Mouse (Mus musculus) thymus, postnatal 0 days (tissue): Measurements from ENCODE around the gene Ikzf3. TPM values are rescaled to one million over a fixed set of nuclear protein-coding genes. Genes with fewer than 3 reads are reported as not detected.

Source experiments
- DNase-seq: peaks from one replicate; pipeline ENCODE4 v3.0.0-alpha.2; 2015; ENCODE audit warnings: low spot score
- polyA plus RNA-seq: library from polyadenylated mRNA; unstranded; fragments of >200 nt; fragmentation: Nextera tagmentation; extraction: Ambion mirVana; gene quantifications from 2 replicates; pipeline ENCODE4 v1.2.1, GENCODE M21; 2015

Gene Ikzf3
- polyA plus RNA-seq, 1 experiment from 2014 or later: 59.5 TPM

DNA sequence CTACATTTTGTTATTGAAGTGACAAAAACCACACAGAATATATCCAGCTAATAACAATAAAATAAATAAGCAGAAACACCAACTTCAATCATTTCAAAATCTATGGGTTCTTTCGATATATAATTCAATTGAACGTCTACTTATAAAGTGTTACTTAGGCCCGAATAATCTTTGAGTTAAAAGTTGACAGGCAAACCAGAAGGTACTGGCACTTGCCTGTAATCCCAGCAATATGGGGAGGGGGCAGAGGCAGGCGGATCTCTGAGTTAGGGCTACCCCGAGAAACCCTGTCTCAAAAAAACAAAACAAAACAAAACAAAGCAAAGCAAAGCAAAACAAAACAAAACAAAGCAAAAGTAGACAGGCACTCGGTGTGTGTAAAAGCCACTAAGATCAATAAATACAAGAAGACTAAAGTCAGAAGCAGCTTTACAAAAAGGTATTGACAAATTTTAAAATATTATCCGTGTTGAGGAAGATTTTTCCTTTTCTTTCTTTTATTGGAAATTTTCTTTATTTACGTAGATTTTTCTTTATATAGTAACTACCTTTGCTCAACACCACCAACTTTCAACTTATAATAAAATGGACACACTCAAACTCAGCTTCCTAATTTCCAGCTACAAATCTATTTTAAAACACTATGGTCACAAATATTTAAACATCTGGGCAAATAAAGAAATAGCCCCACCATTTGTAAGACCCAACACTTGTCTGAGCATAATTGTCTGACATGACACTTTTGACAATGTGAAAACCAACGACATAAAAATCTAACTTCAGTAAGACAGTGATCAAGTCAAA, 70.0 kb downstream of the Ikzf3 start:
- no peak for DNase-seq

DNA sequence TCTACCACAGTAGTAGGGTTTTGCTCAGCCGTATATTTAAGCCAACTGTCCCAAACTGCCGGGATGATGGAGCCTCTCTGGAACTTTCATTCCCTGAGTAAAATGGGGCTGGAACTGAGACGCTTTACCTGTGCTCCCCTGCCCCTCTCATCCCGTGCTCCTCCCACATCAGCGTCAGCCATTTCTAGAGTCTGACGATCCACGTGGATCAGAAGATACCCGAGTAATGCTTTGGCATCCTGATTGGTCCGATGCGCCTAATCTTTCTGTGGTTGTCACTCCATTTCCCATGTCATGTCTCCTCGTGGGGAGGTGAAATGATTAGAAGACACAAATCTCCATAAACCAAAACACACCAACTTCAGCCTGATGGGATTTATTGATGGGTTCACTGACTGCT, 70.9 kb downstream of the Ikzf3 start:
- DNase-seq: no peak

DNA sequence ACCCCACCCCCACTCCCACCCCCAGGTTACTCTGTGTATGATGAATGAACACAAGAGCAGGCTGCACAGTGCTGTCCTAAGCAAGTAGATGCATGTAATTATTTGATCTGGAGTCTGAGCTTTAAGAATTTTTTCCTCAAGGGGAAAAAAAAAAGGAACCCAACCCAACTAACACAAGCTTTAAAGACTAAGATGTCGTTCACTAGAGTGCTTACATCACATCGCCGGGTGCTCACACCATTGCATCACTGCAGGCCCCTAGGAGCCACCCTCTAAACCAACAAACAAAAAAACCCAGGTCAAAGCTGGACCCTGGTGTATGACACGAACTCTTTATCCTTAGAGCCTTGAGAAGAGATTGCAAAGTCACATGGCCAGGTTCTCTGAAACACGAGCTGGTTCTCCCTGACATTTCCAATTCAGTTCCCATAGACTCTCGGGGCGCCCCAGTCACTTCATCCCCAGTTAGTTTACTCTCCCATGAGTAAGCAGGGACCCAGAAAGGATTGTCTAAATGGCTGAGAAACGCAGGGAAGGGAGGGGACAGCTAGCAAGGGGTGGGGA, 71.8 kb downstream of the Ikzf3 start:
- no peak for DNase-seq

DNA sequence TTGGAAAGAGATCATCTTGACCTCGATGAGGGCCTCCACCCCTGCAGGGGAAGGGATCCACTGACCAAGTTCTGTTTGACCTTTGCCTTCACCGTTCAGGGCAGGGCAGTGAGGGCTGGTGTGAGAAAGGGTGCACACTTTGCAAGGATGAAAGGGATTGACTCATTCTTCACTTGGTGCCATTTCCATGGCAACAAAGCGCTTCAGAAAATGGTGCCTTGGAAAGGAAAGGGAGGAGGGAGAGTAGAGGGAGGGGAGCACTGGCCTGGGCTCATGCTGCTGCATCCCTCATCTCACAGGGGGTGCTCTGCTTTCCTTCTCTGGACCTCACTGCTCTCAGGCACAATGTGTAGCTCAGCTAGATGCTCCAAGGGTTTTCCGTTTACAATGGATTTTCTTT, 73.1 kb downstream of the Ikzf3 start:
- no peak for DNase-seq

DNA sequence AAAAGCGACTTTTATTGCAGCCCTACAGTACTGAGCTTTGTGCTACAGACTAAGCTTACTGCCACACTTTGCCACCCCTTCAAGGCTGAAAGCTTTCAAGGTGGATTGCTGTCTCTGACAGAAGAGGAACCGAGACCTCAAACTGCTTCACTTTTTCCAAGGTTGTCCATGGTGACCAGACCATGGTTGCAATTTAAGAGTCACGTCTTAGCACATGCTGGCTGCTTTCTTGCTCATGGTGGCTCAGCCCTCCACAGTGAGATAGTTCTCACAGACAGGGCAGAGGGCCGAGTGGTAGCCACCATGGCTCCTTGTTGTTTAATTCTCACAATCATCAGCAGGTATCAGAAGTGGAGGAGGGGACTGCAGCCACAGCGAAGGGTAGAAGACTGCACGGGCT, 75.0 kb downstream of the Ikzf3 start:
- no peak for DNase-seq

DNA sequence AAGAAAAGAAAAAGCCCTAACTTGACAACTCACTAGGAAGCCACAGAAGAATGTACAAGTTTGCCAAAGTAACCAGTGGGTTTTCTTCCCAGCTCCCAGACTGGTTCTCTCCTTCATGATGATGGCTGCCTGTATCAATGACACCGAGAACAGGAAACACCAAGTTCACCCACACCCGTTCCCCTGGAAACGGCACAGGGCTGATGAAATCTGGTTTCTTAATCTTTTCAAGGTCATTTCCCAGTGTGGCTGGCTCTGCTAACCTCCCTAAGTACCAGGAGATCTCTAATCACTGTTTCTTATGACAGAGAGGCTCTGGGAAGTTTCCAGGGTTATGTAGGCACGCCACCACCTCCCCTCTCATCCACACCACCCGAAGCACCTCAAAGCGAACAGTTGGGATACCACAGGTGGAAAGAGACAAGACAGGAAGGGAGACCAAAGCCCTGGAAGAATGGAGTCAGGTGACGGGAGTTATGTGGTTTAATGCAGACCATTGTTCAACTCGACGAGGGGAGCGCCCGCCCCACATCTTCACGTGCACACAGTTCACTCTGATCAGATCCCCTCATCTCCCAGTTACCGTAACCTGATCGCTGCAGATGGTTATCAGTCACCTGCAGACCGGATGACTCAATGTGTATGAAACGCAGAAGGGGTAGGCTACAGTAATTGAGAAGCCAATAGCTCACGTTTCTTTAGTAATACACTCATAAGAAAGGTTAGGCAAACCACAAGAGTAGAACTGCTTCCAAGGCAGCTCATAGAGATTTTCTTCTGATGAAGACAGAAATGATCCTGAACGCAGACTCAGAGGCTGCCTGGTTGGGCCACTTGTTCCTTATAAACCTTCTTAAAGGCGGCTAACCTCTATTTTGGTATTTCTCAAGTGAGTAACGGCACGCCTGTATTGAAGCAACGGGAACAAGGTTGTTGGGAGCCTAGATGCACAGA, 75.8 kb downstream of the Ikzf3 start:
- DNase-seq: peak; percentile 79

DNA sequence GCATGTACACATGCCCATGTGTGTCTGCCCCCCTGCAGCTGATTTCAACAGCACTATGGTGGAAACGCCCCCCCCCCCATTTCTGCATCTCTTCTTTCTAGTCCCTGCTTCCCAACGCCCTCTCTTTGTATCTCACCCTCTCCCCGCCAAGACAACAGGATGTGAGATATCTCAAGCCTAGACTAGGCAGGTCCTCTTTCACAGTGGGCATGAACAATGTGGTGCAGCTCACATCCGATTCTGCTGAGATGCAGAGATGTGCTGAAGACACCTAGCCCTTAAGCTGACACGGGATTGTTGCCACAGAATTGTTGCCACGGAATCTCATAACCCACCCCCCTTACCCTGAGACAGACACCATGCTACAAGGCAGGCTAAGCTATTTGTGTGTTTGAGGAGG, 81.3 kb downstream of the Ikzf3 start:
- DNase-seq: peak; percentile 65

DNA sequence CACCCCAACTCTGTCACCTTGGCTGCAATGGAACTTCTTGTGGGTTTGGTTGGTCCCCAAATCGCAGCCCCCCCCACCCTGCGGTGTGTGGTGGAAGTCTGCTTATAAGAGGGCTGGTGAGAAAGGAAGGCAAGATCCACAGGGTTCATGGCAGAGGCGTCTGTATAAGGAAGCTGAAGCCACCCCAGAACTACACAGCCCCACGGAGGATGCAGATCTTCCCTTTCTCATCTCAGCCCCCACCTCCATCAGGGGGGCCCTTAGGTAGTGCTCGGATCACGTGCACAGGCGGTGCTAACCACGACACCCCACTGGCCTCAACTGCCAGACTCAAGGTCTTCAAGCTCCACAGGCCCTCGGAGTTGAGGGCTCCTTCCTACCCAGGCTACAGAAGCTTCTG, 81.9 kb downstream of the Ikzf3 start:
- peak; percentile 74 for DNase-seq

DNA sequence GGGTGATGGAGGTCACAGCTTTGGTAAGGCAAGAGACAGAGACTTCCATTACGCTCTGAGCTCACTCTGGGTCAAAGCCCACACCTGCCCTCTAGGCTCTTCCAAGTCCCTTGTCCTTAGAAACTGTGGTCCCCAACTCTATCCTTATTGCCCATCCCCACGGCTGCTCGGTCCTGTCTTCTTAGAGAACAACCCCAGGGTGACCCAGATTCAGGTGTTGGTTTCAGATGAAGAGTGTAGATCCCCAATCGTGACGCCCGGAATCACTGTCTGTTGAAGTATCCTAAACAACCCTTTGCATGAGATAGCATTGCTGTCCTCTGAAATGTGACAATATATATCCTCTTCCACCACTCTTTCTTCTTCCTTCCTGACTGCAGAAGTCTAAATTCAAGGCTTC, 83.6 kb downstream of the Ikzf3 start:
- DNase-seq: no peak

DNA sequence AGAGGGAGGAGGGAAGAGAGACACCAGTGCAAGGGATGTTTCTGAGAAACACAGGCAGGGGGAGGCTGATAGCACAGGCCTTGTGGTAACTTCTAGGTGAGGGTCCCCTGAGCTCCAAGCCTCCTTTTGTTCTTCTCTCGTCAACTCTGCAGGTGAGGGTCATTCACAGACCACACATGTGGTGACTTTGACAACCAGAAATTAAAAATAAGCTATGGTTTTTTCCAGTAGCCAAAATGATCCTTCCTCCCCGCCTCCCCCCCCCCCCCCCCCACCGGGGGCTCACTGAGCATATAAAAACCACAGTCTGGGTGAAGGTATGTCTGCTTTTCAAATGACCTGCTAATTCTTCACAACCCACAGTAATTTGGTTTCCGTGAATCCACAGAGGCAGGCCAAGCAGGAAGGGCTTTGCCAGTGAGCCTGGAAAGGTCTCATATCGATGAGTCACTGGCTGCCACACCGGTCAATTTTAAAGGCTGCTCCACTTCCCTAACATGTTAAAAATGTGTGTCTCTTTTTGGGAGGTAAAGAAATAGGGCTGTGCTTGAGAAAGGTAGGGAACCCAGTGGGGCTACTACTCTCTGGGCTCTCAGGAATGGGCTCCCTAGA, 84.6 kb downstream of the Ikzf3 start:
- no peak for DNase-seq

DNA sequence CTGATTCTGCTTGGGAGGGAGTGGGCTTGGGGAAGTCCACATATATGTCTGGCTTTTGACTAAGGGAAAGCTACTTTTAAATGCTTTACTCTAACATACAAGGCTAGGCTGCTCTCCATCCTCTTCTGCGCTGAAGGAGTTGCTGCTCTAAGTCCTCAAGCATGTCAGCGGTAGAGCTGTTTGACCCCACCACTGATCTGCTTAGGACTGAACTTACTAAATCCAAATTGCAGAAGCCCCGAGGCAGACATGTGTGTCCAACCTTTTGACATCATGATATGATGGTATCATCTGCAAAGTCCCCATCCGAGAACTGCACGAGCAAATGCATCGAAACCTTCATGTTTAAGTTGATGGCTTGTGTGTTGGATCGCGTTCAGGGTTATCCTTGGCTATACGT, 86.0 kb downstream of the Ikzf3 start:
- DNase-seq: no peak

DNA sequence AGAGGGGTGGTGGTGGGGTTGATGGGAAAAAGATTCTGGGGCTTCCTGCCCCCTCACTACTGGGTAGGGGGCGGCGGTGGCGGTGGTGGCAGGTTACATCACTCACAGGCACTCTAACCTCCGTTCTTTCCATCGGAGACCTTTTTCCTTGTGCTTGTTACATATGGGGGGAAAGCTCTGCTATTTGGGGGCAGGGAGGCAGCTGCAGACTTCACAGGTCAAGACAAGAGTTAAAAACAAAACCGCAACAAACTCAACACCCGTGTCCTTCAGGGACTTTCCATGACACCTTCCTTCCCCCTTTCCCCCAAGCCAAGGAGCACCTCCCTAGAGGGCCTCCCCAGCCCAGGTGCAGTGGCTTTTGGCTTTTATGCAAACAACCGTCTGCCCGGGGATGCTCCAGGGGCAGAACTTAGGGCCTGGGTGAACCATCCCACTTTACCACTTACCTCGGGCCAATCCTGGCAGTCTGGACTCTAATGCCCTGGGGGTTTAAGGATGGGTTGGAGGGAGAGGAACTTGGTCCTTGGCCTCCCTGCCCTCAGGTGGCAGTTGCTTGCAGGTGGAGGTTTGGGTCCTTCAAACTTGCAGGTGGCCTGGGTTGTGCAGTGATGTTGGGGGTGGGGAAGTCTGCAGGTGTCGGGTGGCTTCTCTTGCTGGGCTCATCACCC, 86.6 kb downstream of the Ikzf3 start:
- peak; percentile 88 for DNase-seq

DNA sequence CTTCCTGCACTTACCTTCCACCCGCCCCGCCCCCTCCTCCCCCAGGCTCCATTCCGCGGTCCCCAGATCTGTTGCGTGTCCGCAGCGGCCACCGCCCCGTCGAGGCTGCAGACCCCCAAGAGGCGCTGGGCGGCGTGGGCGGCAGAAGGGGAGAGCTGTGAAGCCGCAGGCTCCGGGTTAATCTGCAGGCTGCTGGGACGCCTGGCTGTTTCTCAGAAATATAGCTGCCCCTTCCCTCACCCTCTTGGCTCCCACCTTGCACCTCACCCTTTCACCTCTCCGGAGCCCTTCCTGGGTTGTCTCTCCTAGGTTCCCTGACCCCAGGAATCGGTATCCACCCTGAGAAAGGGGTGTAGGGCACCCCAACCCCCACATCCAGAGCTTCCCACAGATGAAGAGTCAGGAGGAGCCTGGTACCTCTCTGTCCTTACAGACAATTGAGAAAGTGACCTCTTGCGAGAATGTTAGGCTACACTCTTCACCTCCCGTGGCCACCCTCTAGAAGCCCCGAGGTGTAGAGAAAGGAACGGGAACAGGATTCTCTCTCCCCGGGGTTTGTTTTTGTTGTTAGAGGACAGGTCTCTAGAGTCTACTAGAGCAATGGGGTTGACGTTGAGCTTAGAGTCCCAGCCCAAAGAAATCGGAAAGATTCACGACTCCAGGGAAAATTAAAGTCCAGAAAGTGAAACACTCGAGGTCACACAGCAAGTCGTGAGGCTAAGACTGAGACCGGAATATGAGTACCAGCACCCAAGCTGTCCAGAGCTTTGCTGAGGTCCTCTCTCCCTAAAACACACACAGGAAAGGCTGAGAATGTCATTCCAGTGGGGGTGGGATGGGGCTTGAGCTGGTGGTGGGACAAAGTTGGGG, 87.5 kb downstream of the Ikzf3 start:
- no peak for DNase-seq

DNA sequence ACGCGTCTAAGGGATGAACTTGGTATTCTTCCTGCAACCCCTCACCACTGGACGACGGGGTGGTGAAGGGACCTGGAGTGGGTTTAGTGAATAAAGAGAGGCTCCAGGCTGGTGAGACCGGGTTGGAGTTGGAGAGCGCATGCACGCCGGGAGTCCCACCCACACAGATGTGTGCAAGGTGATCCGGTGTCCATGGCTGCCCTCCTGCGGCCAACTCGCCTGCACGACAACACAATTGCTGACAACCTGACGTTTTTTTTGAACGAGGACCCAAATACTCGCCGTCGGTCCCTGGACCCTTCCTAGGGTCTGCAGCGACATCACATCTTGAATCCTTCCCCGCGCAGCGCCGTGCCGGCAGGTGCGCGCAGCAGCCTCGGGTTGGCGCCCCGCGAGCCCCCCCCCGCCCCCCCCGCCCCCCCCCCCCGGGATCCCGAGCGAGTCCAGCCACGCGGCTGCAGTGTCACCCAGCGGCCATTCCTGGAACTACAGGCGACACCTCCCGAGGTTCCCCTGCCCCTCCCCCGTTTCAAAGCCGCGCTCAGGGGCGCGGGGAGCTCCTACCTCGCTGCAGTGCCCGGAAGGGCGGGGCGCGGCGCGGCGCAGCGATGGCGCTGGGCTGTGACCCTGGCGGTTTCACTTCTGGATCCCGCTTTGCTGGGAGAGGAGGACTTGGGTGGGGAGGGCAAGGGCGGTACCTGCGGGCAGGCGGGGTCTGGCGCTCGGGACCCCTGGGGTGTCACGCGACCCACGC, 88.3 kb downstream of the Ikzf3 start:
- peak; percentile 98 for DNase-seq

DNA sequence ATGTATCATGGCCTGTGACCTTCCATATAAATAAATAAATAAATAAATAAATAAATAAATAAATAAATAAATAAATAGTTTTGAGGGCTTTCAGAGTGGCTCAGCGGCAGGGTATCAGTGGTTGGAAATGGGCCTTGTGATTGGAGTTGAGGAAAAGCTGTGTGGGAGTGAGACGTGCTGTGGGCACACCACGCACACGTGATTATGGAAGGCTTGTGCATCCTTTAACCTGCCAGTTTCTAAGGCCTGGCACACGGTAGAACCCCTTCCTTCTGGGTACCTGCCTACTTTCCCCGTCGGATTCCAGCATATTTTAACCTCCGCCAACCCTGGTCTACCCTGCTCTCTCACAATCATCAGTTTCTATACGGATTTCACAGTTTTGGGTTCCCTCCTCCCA, 88.9 kb downstream of the Ikzf3 start:
- no peak for DNase-seq

DNA sequence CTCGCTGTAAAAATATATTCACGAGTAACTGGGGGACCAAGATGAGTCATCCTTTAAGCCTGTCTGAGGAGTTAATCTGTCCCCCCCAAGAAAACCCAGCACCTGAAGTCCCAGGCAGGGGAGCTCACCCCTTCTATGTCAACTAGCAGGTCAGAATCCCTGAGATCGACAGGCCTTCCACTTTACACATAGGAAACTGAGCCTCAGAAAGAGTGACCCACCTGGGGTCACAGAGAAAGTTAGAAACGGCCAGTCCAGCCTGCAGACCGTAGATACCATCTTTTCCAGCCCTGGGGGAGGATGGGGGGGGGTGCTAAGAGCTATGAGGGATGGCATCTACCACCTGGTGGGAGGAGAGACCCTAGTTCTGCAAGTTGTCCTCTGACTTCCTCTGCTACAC, 89.3 kb downstream of the Ikzf3 start:
- no peak for DNase-seq

DNA sequence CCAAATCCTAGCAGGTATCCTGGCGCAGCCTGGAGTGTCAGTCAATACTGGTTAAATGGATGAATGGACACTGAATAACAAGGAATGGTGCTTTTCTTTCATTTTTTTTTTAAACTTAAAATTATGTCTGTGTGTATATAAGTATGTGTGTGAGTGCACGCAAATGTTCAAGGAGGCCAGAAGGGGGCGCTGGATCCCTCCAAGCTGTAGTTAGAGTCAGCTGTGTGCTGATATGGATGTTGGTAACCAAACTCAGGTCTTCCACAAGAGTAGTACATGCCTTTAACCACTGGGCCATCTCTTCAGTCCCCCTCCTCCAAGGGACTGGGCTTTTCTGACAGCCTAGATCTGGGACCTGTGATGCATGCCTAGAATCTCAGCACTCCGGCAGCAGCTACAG, 90.3 kb downstream of the Ikzf3 start:
- peak; percentile 49 for DNase-seq

DNA sequence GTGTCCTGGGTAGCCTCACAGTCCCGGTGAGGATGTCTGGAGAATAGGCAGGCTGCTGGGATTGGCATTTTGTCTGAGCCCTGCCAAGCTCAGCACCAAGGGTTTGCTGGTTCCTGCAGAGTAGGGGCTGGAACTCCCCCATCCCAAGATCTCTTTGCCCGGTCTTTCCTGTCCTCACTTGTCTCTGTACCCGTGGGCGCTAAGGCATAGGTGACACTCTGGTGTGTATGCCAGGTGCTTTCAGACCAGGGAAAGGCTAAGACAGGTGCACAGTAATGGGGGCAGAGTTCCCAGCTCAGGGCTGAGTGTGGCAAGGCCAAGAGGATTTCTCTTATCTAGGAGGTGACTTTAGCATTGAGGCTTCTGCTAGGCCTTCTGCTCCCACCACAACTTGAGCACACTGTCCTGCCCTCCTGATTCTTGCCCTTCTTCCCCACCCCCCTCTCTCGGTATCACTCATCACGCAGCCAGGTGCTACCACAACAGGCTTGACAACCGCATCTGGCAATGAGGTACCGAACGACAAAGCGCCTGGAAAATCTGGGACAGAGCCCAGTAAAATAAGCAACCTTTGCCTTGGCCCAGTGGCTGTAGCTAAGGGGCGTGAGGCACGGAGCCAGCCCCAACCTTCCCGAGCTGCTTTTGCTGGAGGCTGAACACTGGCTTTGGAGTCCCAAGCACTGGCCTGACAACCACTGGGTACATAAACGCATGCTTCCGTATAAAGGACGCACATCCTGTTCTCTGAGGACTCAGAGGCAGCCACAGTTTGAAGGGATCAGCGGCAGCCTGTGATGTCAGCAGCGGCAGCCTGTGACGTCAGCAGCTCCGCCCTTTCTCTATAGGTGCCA, 95.7 kb downstream of the Ikzf3 start:
- DNase-seq: peak; percentile 41
